Mouse (Mus musculus) liver, postnatal 0 days (tissue): ENCODE results near the gene Ptpn4.

Experiments used
- CTCF ChIP-seq: sonication (generic); IDR thresholded peaks from 2 replicates; pipeline ENCODE4 v1.5.1; 2016; ENCODE audit warnings: antibody characterized with exemption, low read depth
- EP300 ChIP-seq: IDR thresholded peaks from 2 replicates; pipeline ENCODE4 v1.6.1; 2016; ENCODE audit warnings: antibody characterized with exemption, low read depth, mild to moderate bottlenecking

GRCm38 (mm10) chr1:119605396-119605795, 232.0 kb downstream of the Ptpn4 start:
- TF ChIP-seq CTCF: no peak
- TF ChIP-seq EP300: no peak
